Mouse (Mus musculus) olfactory bulb, adult 2 months (tissue): Measurements from ENCODE around the gene Trmt2a. TPM values are rescaled to one million over a fixed set of nuclear protein-coding genes. Genes with fewer than 3 reads are reported as not detected.
A peak's percentile ranks its signal among the peaks of the same experiment; 100 is the strongest.

Experiments used
- H3K27ac ChIP-seq: fragments of 200-500 bp; 2 replicates; pipeline ENCODE4 v1.5.1; 2012; ENCODE audit warnings: low read depth, low read length; ENCODE audit not compliant: insufficient read depth
- H3K4me1 ChIP-seq: fragments of 200-500 bp; 2 replicates; pipeline ENCODE4 v1.6.1; 2012; ENCODE audit warnings: low read length; ENCODE audit not compliant: control insufficient read depth, insufficient read depth
- H3K4me3 ChIP-seq: fragments of 200-500 bp; 2 replicates; pipeline ENCODE4 v1.5.1; 2012; ENCODE audit warnings: mild to moderate bottlenecking, low read depth, low read length, moderate library complexity; ENCODE audit not compliant: insufficient read depth
- CTCF ChIP-seq: fragments of 200-500 bp; IDR thresholded peaks from 2 replicates; pipeline ENCODE4 v1.5.1; 2012; ENCODE audit warnings: low read depth, mild to moderate bottlenecking, low read length, moderate library complexity; ENCODE audit not compliant: insufficient read depth
- POLR2A ChIP-seq: fragments of 200-500 bp; IDR thresholded peaks from 2 replicates; pipeline ENCODE4 v1.6.1; 2012; ENCODE audit warnings: mild to moderate bottlenecking, low read depth, low read length, moderate library complexity; ENCODE audit not compliant: insufficient read depth
- WGBS: fragments of 180-500 bp; shearing (Covaris S2); methylation state at CpG from one replicate; pipeline ENCODE4 v1.1.7; 2018; 5-methylcytosine and 5-hydroxymethylcytosine counted together
- polyA plus RNA-seq: library from polyadenylated mRNA; stranded (reverse); fragments of >200 nt; gene quantifications from 2 replicates; pipeline ENCODE4 v1.2.4, GENCODE M21; 2012; ENCODE audit warnings: low replicate concordance; ENCODE audit not compliant: missing spikeins, insufficient read depth, insufficient read length

Trmt2a gene
- polyA plus RNA-seq, 1 experiment: not detected

GRCm38 (mm10) chr16:18236676-18237501 lies 11.6 kb upstream of the Trmt2a start:
- TF ChIP-seq CTCF (no peak), POLR2A (no peak)
- Histone ChIP-seq H3K4me1 (peaks cover 15% of the 10 kb centered on the region), H3K27ac (peak overlapping the region; percentile 94), H3K4me3 (no peak overlapping the region)
- WGBS: 49% methylated on average over 7 of the region's 7 CpGs

GRCm38 (mm10) chr16:18241581-18241980 lies 6.9 kb upstream of the Trmt2a start:
- TF ChIP-seq POLR2A: no peak
- TF ChIP-seq CTCF: no peak
- peaks cover under 1% of the 10 kb centered on the region for H3K4me1 ChIP-seq
- no peak overlapping the region for H3K27ac ChIP-seq
- H3K4me3 ChIP-seq: no peak overlapping the region
- WGBS: 88% methylated on average over 10 of the region's 10 CpGs

GRCm38 (mm10) chr16:18247521-18248399 lies 719 bp upstream of the Trmt2a start:
- WGBS: under 1% methylated on average over 30 of the region's 33 CpGs

GRCm38 (mm10) chr16:18249364-18249967 lies 987 bp downstream of the Trmt2a start:
- Histone ChIP-seq H3K4me3 (peak overlapping the region; percentile 77), H3K4me1 (peaks cover 18% of the 10 kb centered on the region)
- WGBS: 5% methylated on average over 27 of the region's 27 CpGs

More at GRCm38 (mm10) chr16:18247521-18248399, 719 bp upstream of the Trmt2a start:
- TF ChIP-seq POLR2A: no peak
- no peak for TF ChIP-seq CTCF
- Histone ChIP-seq H3K27ac (peak overlapping the region; percentile 58), H3K4me1 (peaks cover 18% of the 10 kb centered on the region), H3K4me3 (peak overlapping the region; percentile 77)

GRCm38 (mm10) chr16:18250231-18250630 lies 1.8 kb downstream of the Trmt2a start:
- H3K4me3 ChIP-seq: no peak overlapping the region
- TF ChIP-seq CTCF (no peak), POLR2A (no peak)
- H3K4me1 ChIP-seq: peaks cover 18% of the 10 kb centered on the region
- no peak overlapping the region for H3K27ac ChIP-seq
- WGBS: 50% methylated on average over 4 of the region's 4 CpGs

More at GRCm38 (mm10) chr16:18249364-18249967, 987 bp downstream of the Trmt2a start:
- no peak overlapping the region; the same call in 1 of the 2 replicates for H3K27ac ChIP-seq
- TF ChIP-seq CTCF (no peak), POLR2A (no peak)

GRCm38 (mm10) chr16:18250828-18251790 lies 2.6 kb downstream of the Trmt2a start:
- Histone ChIP-seq H3K27ac (no peak overlapping the region), H3K4me3 (no peak overlapping the region), H3K4me1 (peaks cover 18% of the 10 kb centered on the region)
- no peak for TF ChIP-seq POLR2A
- no peak for TF ChIP-seq CTCF
- WGBS: 63% methylated on average over 10 of the region's 10 CpGs

- H3K4me3 ChIP-seq: no peak overlapping the region
- H3K27ac ChIP-seq: no peak overlapping the region
- TF ChIP-seq POLR2A: no peak
- TF ChIP-seq CTCF: no peak
- 80% methylated on average over 6 of the region's 6 CpGs for WGBS
- peaks cover 18% of the 10 kb centered on the region for H3K4me1 ChIP-seq
Measured at GRCm38 (mm10) chr16:18252736-18253135, 4.3 kb downstream of the Trmt2a start.

GRCm38 (mm10) chr16:18253866-18254265 lies 5.4 kb downstream of the Trmt2a start:
- Histone ChIP-seq H3K4me3 (no peak overlapping the region), H3K4me1 (peaks cover 15% of the 10 kb centered on the region), H3K27ac (no peak overlapping the region)
- TF ChIP-seq CTCF (no peak), POLR2A (no peak)
- 88% methylated on average over 1 of the region's 1 CpGs for WGBS
